Mouse (Mus musculus): ENCODE results near the gene Tent5c. TPM values are rescaled to one million over a fixed set of nuclear protein-coding genes. Genes with fewer than 3 reads are reported as not detected.

The Tent5c gene
- polyA plus RNA-seq, 1 experiment from 2014 or later = 2.9 TPM

GRCm38 (mm10) chr3:100482971-100483610 lies 6.0 kb downstream of the Tent5c start:
- H3K4me2 ChIP-seq = no peak overlapping the region
- peaks cover 6% of the 10 kb centered on the region for H3K4me1 ChIP-seq (replicated peaks)
- WGBS = 92% methylated on average over 5 of the region's 5 CpGs
- H3K27me3 ChIP-seq = peaks cover 33% of the 10 kb centered on the region
- H3K9me3 ChIP-seq = no peaks in the 10 kb centered on the region
- no peak for ATAC-seq (ENCODE audit: low read depth)
- H3K27ac ChIP-seq (replicated peaks) = no peak overlapping the region
- H3K9ac ChIP-seq = no peak overlapping the region
- no peaks in the 10 kb centered on the region for H3K36me3 ChIP-seq
- no peak overlapping the region for H3K4me3 ChIP-seq

GRCm38 (mm10) chr3:100482324-100482911 lies 6.7 kb downstream of the Tent5c start:
- no peak overlapping the region for H3K4me3 ChIP-seq
- H3K4me1 ChIP-seq (replicated peaks) = no peaks in the 10 kb centered on the region
- no peak overlapping the region for H3K4me2 ChIP-seq
- H3K36me3 ChIP-seq = no peaks in the 10 kb centered on the region
- ATAC-seq (ENCODE audit: low read depth) = no peak
- WGBS = 71% methylated on average over 7 of the region's 7 CpGs
- H3K9ac ChIP-seq = no peak overlapping the region
- H3K27ac ChIP-seq (replicated peaks) = no peak overlapping the region
- no peaks in the 10 kb centered on the region for H3K9me3 ChIP-seq
- peaks cover 26% of the 10 kb centered on the region for H3K27me3 ChIP-seq

GRCm38 (mm10) chr3:100480251-100481005 lies 8.7 kb downstream of the Tent5c start:
- no peak for ATAC-seq (ENCODE audit: low read depth)
- H3K4me2 ChIP-seq = no peak overlapping the region
- H3K9ac ChIP-seq = no peak overlapping the region
- 84% methylated on average over 7 of the region's 7 CpGs for WGBS
- H3K4me3 ChIP-seq = no peak overlapping the region
- peaks cover under 1% of the 10 kb centered on the region for H3K4me1 ChIP-seq (replicated peaks)
- no peak overlapping the region for H3K27ac ChIP-seq (replicated peaks)
- peaks cover 10% of the 10 kb centered on the region for H3K27me3 ChIP-seq
- H3K36me3 ChIP-seq = no peaks in the 10 kb centered on the region
- H3K9me3 ChIP-seq = no peaks in the 10 kb centered on the region

GRCm38 (mm10) chr3:100474950-100475472 lies 14.1 kb downstream of the Tent5c start:
- 0 out of 2 replicates have a peak, but pooled peaks cover 4% of the 10 kb centered on the region for H3K27me3 ChIP-seq
- H3K4me3 ChIP-seq = no peak overlapping the region
- ATAC-seq (ENCODE audit: low read depth) = peak; percentile 65
- no peaks in the 10 kb centered on the region for H3K36me3 ChIP-seq
- H3K27ac ChIP-seq (replicated peaks) = 0 out of 2 replicates have a peak overlapping the region, but pooled peaks have one; percentile 28
- no peaks in the 10 kb centered on the region for H3K9me3 ChIP-seq
- H3K9ac ChIP-seq = no peak overlapping the region
- peaks cover 13% of the 10 kb centered on the region for H3K4me1 ChIP-seq (replicated peaks)
- H3K4me2 ChIP-seq = no peak overlapping the region
- WGBS = 17% methylated on average over 8 of the region's 8 CpGs

GRCm38 (mm10) chr3:100474536-100474935 lies 14.6 kb downstream of the Tent5c start:
- Histone ChIP-seq H3K27me3 (0 out of 2 replicates have a peak, but pooled peaks cover 4% of the 10 kb centered on the region), H3K36me3 (no peaks in the 10 kb centered on the region), H3K9me3 (no peaks in the 10 kb centered on the region), H3K27ac (replicated peaks) (no peak overlapping the region), H3K9ac (no peak overlapping the region), H3K4me2 (no peak overlapping the region), H3K4me3 (no peak overlapping the region), H3K4me1 (replicated peaks) (peaks cover 13% of the 10 kb centered on the region)
- ATAC-seq (ENCODE audit: low read depth) = peak; percentile 85
- 12% methylated on average over 7 of the region's 7 CpGs for WGBS

- Histone ChIP-seq H3K27me3 (0 out of 2 replicates have a peak, but pooled peaks cover 4% of the 10 kb centered on the region), H3K4me3 (no peak overlapping the region), H3K9me3 (no peaks in the 10 kb centered on the region), H3K4me2 (no peak overlapping the region), H3K36me3 (no peaks in the 10 kb centered on the region), H3K27ac (replicated peaks) (no peak overlapping the region), H3K9ac (no peak overlapping the region), H3K4me1 (replicated peaks) (peaks cover 13% of the 10 kb centered on the region)
- WGBS = 89% methylated on average over 21 of the region's 21 CpGs
- ATAC-seq (ENCODE audit: low read depth) = no peak
These were observed 16.0 kb downstream of the Tent5c start for GRCm38 (mm10) chr3:100473146-100473545.

- Histone ChIP-seq H3K4me2 (no peak overlapping the region), H3K36me3 (no peaks in the 10 kb centered on the region), H3K27ac (replicated peaks) (no peak overlapping the region), H3K4me3 (no peak overlapping the region), H3K27me3 (no peaks in the 10 kb centered on the region), H3K9ac (no peak overlapping the region), H3K9me3 (no peaks in the 10 kb centered on the region), H3K4me1 (replicated peaks) (peaks cover 13% of the 10 kb centered on the region)
- no peak for ATAC-seq (ENCODE audit: low read depth)
- 83% methylated on average over 3 of the region's 3 CpGs for WGBS
These were observed 18.2 kb downstream of the Tent5c start for GRCm38 (mm10) chr3:100470902-100471301.

GRCm38 (mm10) chr3:100470101-100470500 lies 19.0 kb downstream of the Tent5c start:
- no peak overlapping the region for H3K4me2 ChIP-seq
- no peaks in the 10 kb centered on the region for H3K9me3 ChIP-seq
- no peaks in the 10 kb centered on the region for H3K27me3 ChIP-seq
- 83% methylated on average over 3 of the region's 3 CpGs for whole genome bisulfite sequencing
- H3K4me3 ChIP-seq = no peak overlapping the region
- no peak for ATAC-seq (ENCODE audit: low read depth)
- H3K4me1 ChIP-seq (replicated peaks) = peaks cover 9% of the 10 kb centered on the region
- no peak overlapping the region for H3K9ac ChIP-seq
- no peaks in the 10 kb centered on the region for H3K36me3 ChIP-seq
- no peak overlapping the region for H3K27ac ChIP-seq (replicated peaks)

- Histone ChIP-seq H3K9me3 (no peaks in the 10 kb centered on the region), H3K36me3 (no peaks in the 10 kb centered on the region), H3K27me3 (no peaks in the 10 kb centered on the region), H3K4me1 (replicated peaks) (peaks cover 19% of the 10 kb centered on the region), H3K4me2 (no peak overlapping the region), H3K9ac (no peak overlapping the region), H3K4me3 (no peak overlapping the region), H3K27ac (replicated peaks) (no peak overlapping the region)
- WGBS = 91% methylated on average over 4 of the region's 4 CpGs
- no peak for ATAC-seq (ENCODE audit: low read depth)
These were observed 22.6 kb downstream of the Tent5c start for GRCm38 (mm10) chr3:100466551-100466950.

- H3K4me2 ChIP-seq = no peak overlapping the region
- H3K27me3 ChIP-seq = no peaks in the 10 kb centered on the region
- H3K4me3 ChIP-seq = no peak overlapping the region
- 93% methylated on average over 5 of the region's 5 CpGs for WGBS
- H3K36me3 ChIP-seq = no peaks in the 10 kb centered on the region
- no peak for ATAC-seq (ENCODE audit: low read depth)
- H3K27ac ChIP-seq (replicated peaks) = no peak overlapping the region
- no peak overlapping the region for H3K9ac ChIP-seq
- H3K4me1 ChIP-seq (replicated peaks) = peaks cover 19% of the 10 kb centered on the region
- H3K9me3 ChIP-seq = no peaks in the 10 kb centered on the region
These were observed 24.5 kb downstream of the Tent5c start for GRCm38 (mm10) chr3:100464596-100464995.

- Histone ChIP-seq H3K36me3 (no peaks in the 10 kb centered on the region), H3K9me3 (no peaks in the 10 kb centered on the region), H3K27ac (replicated peaks) (no peak overlapping the region), H3K4me1 (replicated peaks) (peaks cover 19% of the 10 kb centered on the region), H3K4me3 (no peak overlapping the region), H3K27me3 (no peaks in the 10 kb centered on the region), H3K4me2 (no peak overlapping the region), H3K9ac (no peak overlapping the region)
- 68% methylated on average over 2 of the region's 2 CpGs for WGBS
- ATAC-seq (ENCODE audit: low read depth) = no peak
These were observed 25.2 kb downstream of the Tent5c start for GRCm38 (mm10) chr3:100463959-100464265.
